Mouse (Mus musculus) forelimb bud, embryonic 11.5 days (tissue): ENCODE measurements around the gene Sap25.
"Not testable (repeated sequence)": the region's sequence is repeated elsewhere in the genome, so short reads cannot be mapped to it uniquely, and the experiment has no call there.

Source experiments
- DNase-seq: peaks from one replicate; pipeline ENCODE4 v3.0.0-alpha.2; 2012; ENCODE audit warnings: low read depth, low spot score

Sap25 gene

GRCm38 (mm10) chr5:137641054-137641453, at the start of gene Sap25:
Sap25 (plus strand) TSS chr5:137641334.
- no peak for DNase-seq

GRCm38 (mm10) chr5:137595921-137596320, 45.2 kb upstream of the Sap25 start:
- DNase-seq, result no peak

GRCm38 (mm10) chr5:137596601-137597261, 44.4 kb upstream of the Sap25 start:
- no peak for DNase-seq

- DNase-seq, result no peak
Measured at GRCm38 (mm10) chr5:137597625-137598024, 43.5 kb upstream of the Sap25 start.

- DNase-seq, result no peak
Measured at GRCm38 (mm10) chr5:137598100-137598826, 42.9 kb upstream of the Sap25 start.

GRCm38 (mm10) chr5:137599600-137599999, 41.5 kb upstream of the Sap25 start:
- no peak for DNase-seq

GRCm38 (mm10) chr5:137600281-137600618, 40.9 kb upstream of the Sap25 start:
- no peak for DNase-seq

GRCm38 (mm10) chr5:137600619-137601364, 40.3 kb upstream of the Sap25 start, which contains the start of gene Mospd3:
Mospd3 (minus strand) TSS chr5:137601058.
- DNase-seq, result peak; percentile 98

- DNase-seq, result peak; percentile 33
Measured at GRCm38 (mm10) chr5:137601365-137601729, 39.8 kb upstream of the Sap25 start.

GRCm38 (mm10) chr5:137607860-137608653, 33.1 kb upstream of the Sap25 start:
- DNase-seq, result no peak

GRCm38 (mm10) chr5:137608654-137609190, 32.4 kb upstream of the Sap25 start:
- DNase-seq, result no peak

GRCm38 (mm10) chr5:137609292-137609691, 31.8 kb upstream of the Sap25 start:
- DNase-seq, result no peak

GRCm38 (mm10) chr5:137610056-137610455, 31.1 kb upstream of the Sap25 start:
- no peak for DNase-seq

GRCm38 (mm10) chr5:137610548-137611244, 30.4 kb upstream of the Sap25 start:
- DNase-seq, result peak; percentile 96

GRCm38 (mm10) chr5:137611245-137611602, 29.9 kb upstream of the Sap25 start:
- peak; percentile 77 for DNase-seq

GRCm38 (mm10) chr5:137613076-137613475, 28.1 kb upstream of the Sap25 start:
- no peak for DNase-seq

GRCm38 (mm10) chr5:137613550-137613949, 27.6 kb upstream of the Sap25 start, which contains the start of gene Pcolce:
Pcolce (minus strand) TSS chr5:137613784.
- no peak for DNase-seq

GRCm38 (mm10) chr5:137614921-137615320, 26.2 kb upstream of the Sap25 start:
- DNase-seq, result not testable (repeated sequence)

GRCm38 (mm10) chr5:137615347-137615746, 25.8 kb upstream of the Sap25 start:
- no peak for DNase-seq

GRCm38 (mm10) chr5:137623937-137624530, 17.1 kb upstream of the Sap25 start:
- no peak for DNase-seq
